Mouse (Mus musculus) lung, postnatal 0 days (tissue): ENCODE measurements around the gene Zfp629. TPM values are rescaled to one million over a fixed set of nuclear protein-coding genes. Genes with fewer than 3 reads are reported as not detected.
A peak's percentile ranks its signal among the peaks of the same experiment; 100 is the strongest.
"Not testable (repeated sequence)": the region's sequence is repeated elsewhere in the genome, so short reads cannot be mapped to it uniquely, and the experiment has no call there.

Source experiments
- ATAC-seq: fragments of 200-750 bp; cut with Nextera tagmentation; 2 replicates; pipeline ENCODE4 v1.8.0; 2017; ENCODE audit warnings: moderate library complexity
- DNase-seq: peaks from one replicate; pipeline ENCODE4 v3.0.0-alpha.2; 2016; ENCODE audit warnings: low spot score
- H3K27ac ChIP-seq: fragments of 300-500 bp; sonication (generic); 2 replicates; pipeline ENCODE4 v1.5.1; 2014; ENCODE audit warnings: antibody characterized with exemption, mild to moderate bottlenecking, low read length, mixed read lengths
- H3K27me3 ChIP-seq: fragments of 300-500 bp; sonication (generic); replicated peaks from 2 replicates; pipeline ENCODE4 v1.6.1; 2014; ENCODE audit warnings: low read length, mixed read lengths; ENCODE audit not compliant: insufficient read depth
- H3K36me3 ChIP-seq: fragments of 300-500 bp; sonication (generic); 2 replicates; pipeline ENCODE4 v1.6.1; 2014; ENCODE audit warnings: low read length, mixed read lengths; ENCODE audit not compliant: insufficient read depth
- H3K4me1 ChIP-seq: fragments of 300-500 bp; sonication (generic); 2 replicates; pipeline ENCODE4 v1.6.1; 2014; ENCODE audit warnings: antibody characterized with exemption, low read depth, low read length, mixed read lengths; ENCODE audit not compliant: insufficient read depth
- H3K4me2 ChIP-seq: fragments of 300-500 bp; sonication (generic); replicated peaks from 2 replicates; pipeline ENCODE4 v1.6.1; 2014; ENCODE audit warnings: low read depth, mild to moderate bottlenecking, low read length, moderate library complexity, mixed read lengths
- H3K4me3 ChIP-seq: fragments of 300-500 bp; sonication (generic); 2 replicates; pipeline ENCODE4 v1.5.1; 2014; ENCODE audit warnings: low read depth, low read length
- H3K9ac ChIP-seq: fragments of 300-500 bp; sonication (generic); replicated peaks from 2 replicates; pipeline ENCODE4 v1.6.1; 2014; ENCODE audit warnings: low read depth, mild to moderate bottlenecking
- H3K9me3 ChIP-seq: fragments of 300-500 bp; sonication (generic); 2 replicates; pipeline ENCODE4 v1.6.1; 2016; ENCODE audit warnings: low read length, mixed read lengths
- CTCF ChIP-seq: IDR thresholded peaks from 2 replicates; pipeline ENCODE4 v1.5.1; 2016; ENCODE audit warnings: antibody characterized with exemption, mild to moderate bottlenecking
- EP300 ChIP-seq: IDR thresholded peaks from 2 replicates; pipeline ENCODE4 v1.6.1; 2016; ENCODE audit warnings: antibody characterized with exemption, mild to moderate bottlenecking, control low read depth
- WGBS: fragments of 180-500 bp; shearing (Covaris S2); extraction: QIAGEN DNeasy Blood & Tissue Kit; methylation state at CpG from one replicate; pipeline ENCODE4 v1.1.7; 2014; 5-methylcytosine and 5-hydroxymethylcytosine counted together
- polyA plus RNA-seq: library from polyadenylated mRNA; unstranded; fragments of >200 nt; fragmentation: Nextera tagmentation; extraction: Ambion mirVana; gene quantifications from 2 replicates; pipeline ENCODE4 v1.2.1, GENCODE M21; 2015

Gene Zfp629
- polyA plus RNA-seq, 1 experiment from 2014 or later, result 6.0 TPM

- H3K27me3 ChIP-seq, result no peaks in the 10 kb centered on the region
- H3K9me3 ChIP-seq, result no peaks in the 10 kb centered on the region
- no peak overlapping the region for H3K27ac ChIP-seq
- 15% methylated on average over 18 of the region's 18 CpGs for WGBS
- peak; percentile 37; the same call in 1 of the 2 replicates for ATAC-seq
- no peaks in the 10 kb centered on the region for H3K4me1 ChIP-seq
- DNase-seq, result no peak
- peak overlapping the region; percentile 34 for H3K4me2 ChIP-seq
- no peak for TF ChIP-seq EP300
- TF ChIP-seq CTCF, result no peak
- H3K9ac ChIP-seq, result no peak overlapping the region
- no peaks in the 10 kb centered on the region for H3K36me3 ChIP-seq
- H3K4me3 ChIP-seq, result no peak overlapping the region
These were observed 36.5 kb upstream of the Zfp629 start for GRCm38 (mm10) chr7:127652050-127652449.

- H3K36me3 ChIP-seq, result no peaks in the 10 kb centered on the region
- ATAC-seq (no peak), DNase-seq (no peak)
- H3K4me1 ChIP-seq, result no peaks in the 10 kb centered on the region
- H3K4me3 ChIP-seq, result no peak overlapping the region
- TF ChIP-seq EP300, result no peak
- no peak for TF ChIP-seq CTCF
- no peak overlapping the region for H3K9ac ChIP-seq
- no peaks in the 10 kb centered on the region for H3K27me3 ChIP-seq
- no peaks in the 10 kb centered on the region for H3K9me3 ChIP-seq
- H3K4me2 ChIP-seq, result no peak overlapping the region; the same call in 1 of the 2 replicates
- H3K27ac ChIP-seq, result no peak overlapping the region
- 75% methylated on average over 2 of the region's 3 CpGs for WGBS
These were observed 36.0 kb upstream of the Zfp629 start for GRCm38 (mm10) chr7:127651624-127652023.

GRCm38 (mm10) chr7:127649206-127649605 is 33.6 kb upstream of the Zfp629 start:
- no peaks in the 10 kb centered on the region for H3K4me1 ChIP-seq
- DNase-seq (no peak), ATAC-seq (no peak)
- H3K4me3 ChIP-seq, result no peak overlapping the region
- H3K4me2 ChIP-seq, result no peak overlapping the region
- WGBS, result 62% methylated on average over 6 of the region's 6 CpGs
- no peaks in the 10 kb centered on the region for H3K36me3 ChIP-seq
- no peak for TF ChIP-seq EP300
- no peak for TF ChIP-seq CTCF
- H3K9me3 ChIP-seq, result no peaks in the 10 kb centered on the region
- no peak overlapping the region for H3K9ac ChIP-seq
- H3K27ac ChIP-seq, result no peak overlapping the region
- H3K27me3 ChIP-seq, result no peaks in the 10 kb centered on the region

- Histone ChIP-seq H3K9ac (no peak overlapping the region), H3K27me3 (no peaks in the 10 kb centered on the region), H3K27ac (no peak overlapping the region), H3K4me2 (no peak overlapping the region), H3K4me1 (no peaks in the 10 kb centered on the region), H3K4me3 (no peak overlapping the region), H3K9me3 (no peaks in the 10 kb centered on the region), H3K36me3 (no peaks in the 10 kb centered on the region)
- WGBS, result 42% methylated on average over 4 of the region's 4 CpGs
- no peak for TF ChIP-seq EP300
- no peak for TF ChIP-seq CTCF
- DNase-seq (peak; percentile 33), ATAC-seq (no peak)
These were observed 33.1 kb upstream of the Zfp629 start for GRCm38 (mm10) chr7:127648516-127649201.

GRCm38 (mm10) chr7:127647576-127647975 is 32.0 kb upstream of the Zfp629 start:
- H3K27me3 ChIP-seq, H3K4me1 ChIP-seq, H3K4me3 ChIP-seq, H3K4me2 ChIP-seq, H3K27ac ChIP-seq, H3K36me3 ChIP-seq, ATAC-seq, DNase-seq, H3K9me3 ChIP-seq, H3K9ac ChIP-seq: not testable (repeated sequence)
- 78% methylated on average over 7 of the region's 7 CpGs for WGBS

- Histone ChIP-seq H3K27me3 (no peaks in the 10 kb centered on the region), H3K4me2 (no peak overlapping the region), H3K4me3 (no peak overlapping the region), H3K9me3 (no peaks in the 10 kb centered on the region), H3K27ac (no peak overlapping the region), H3K9ac (no peak overlapping the region), H3K4me1 (no peaks in the 10 kb centered on the region), H3K36me3 (no peaks in the 10 kb centered on the region)
- no peak for TF ChIP-seq CTCF
- TF ChIP-seq EP300, result no peak
- ATAC-seq, result no peak
- 87% methylated on average over 4 of the region's 4 CpGs for WGBS
- DNase-seq, result no peak
These were observed 30.8 kb upstream of the Zfp629 start for GRCm38 (mm10) chr7:127646363-127646762.
